Mouse (Mus musculus) forebrain, embryonic 16.5 days (tissue): ENCODE measurements around the gene Tada2b. TPM values are rescaled to one million over a fixed set of nuclear protein-coding genes. Genes with fewer than 3 reads are reported as not detected.

Experiments
- ATAC-seq: fragments of 200-750 bp; cut with Nextera tagmentation; 2 replicates; pipeline ENCODE4 v1.8.0; 2017; ENCODE audit warnings: mild to moderate bottlenecking, moderate library complexity
- H3K27ac ChIP-seq: fragments of 300-500 bp; sonication (generic); 2 replicates; pipeline ENCODE4 v1.5.1; 2014; ENCODE audit warnings: low read length, control low read depth
- H3K27me3 ChIP-seq: fragments of 300-500 bp; sonication (generic); replicated peaks from 2 replicates; pipeline ENCODE4 v1.6.1; 2014; ENCODE audit warnings: low read length; ENCODE audit not compliant: control insufficient read depth, insufficient read depth
- H3K36me3 ChIP-seq: fragments of 300-500 bp; sonication (generic); 2 replicates; pipeline ENCODE4 v1.6.1; 2014; ENCODE audit not compliant: control insufficient read depth, insufficient read depth
- H3K4me1 ChIP-seq: fragments of 300-500 bp; sonication (generic); replicated peaks from 2 replicates; pipeline ENCODE4 v1.6.1; 2014; ENCODE audit warnings: low read length; ENCODE audit not compliant: control insufficient read depth, insufficient read depth
- H3K4me2 ChIP-seq: fragments of 300-500 bp; sonication (generic); 2 replicates; pipeline ENCODE4 v1.6.1; 2014; ENCODE audit warnings: mild to moderate bottlenecking, low read length, control low read depth
- H3K4me3 ChIP-seq: fragments of 300-500 bp; sonication (generic); replicated peaks from 2 replicates; pipeline ENCODE4 v1.5.1; 2014; ENCODE audit warnings: mild to moderate bottlenecking, low read length, control low read depth
- H3K9ac ChIP-seq: fragments of 300-500 bp; sonication (generic); replicated peaks from 2 replicates; pipeline ENCODE4 v1.6.1; 2014; ENCODE audit warnings: low read depth, low read length, control low read depth
- H3K9me3 ChIP-seq: fragments of 300-500 bp; sonication (generic); 2 replicates; pipeline ENCODE4 v1.6.1; 2016; ENCODE audit warnings: low read length; ENCODE audit not compliant: control insufficient read depth
- WGBS: fragments of 180-500 bp; shearing (Covaris S2); extraction: QIAGEN DNeasy Blood & Tissue Kit; methylation state at CpG from one replicate; pipeline ENCODE4 v1.1.7; 2014; 5-methylcytosine and 5-hydroxymethylcytosine counted together
- polyA plus RNA-seq: library from polyadenylated mRNA; unstranded; fragments of >200 nt; fragmentation: Nextera tagmentation; extraction: Ambion mirVana; gene quantifications from 2 replicates; pipeline ENCODE4 v1.2.1, GENCODE M21; 2015

Tada2b gene
- polyA plus RNA-seq, 1 experiment from 2014 or later = 3.0 TPM

DNA sequence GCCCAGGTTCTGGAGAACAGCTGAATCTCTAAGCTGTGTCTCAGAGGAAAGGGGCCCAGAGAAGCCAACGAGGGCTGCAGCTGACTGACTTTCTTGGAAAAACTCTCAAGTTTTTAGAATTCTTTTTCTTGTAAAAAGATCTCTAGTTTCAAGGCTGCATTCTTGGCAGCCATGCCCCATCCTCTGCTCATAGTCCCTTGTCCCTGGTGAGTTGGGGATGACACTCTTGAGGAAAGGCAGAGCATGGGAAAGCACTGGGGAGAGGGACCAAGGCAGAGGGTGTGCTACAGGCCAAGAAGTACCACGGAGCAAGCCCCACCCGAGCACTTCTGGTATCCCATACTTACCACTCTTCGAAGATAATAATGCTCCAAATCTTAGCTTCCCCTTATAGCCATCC lies 47.2 kb downstream of the Tada2b start:
- H3K4me2 ChIP-seq = no peak overlapping the region
- H3K9ac ChIP-seq = no peak overlapping the region
- ATAC-seq = no peak
- peaks cover 9% of the 10 kb centered on the region; the same call in 1 of the 2 replicates for H3K4me1 ChIP-seq
- WGBS = 78% methylated on average over 4 of the region's 4 CpGs
- no peak overlapping the region for H3K4me3 ChIP-seq
- H3K27me3 ChIP-seq = no peaks in the 10 kb centered on the region
- H3K9me3 ChIP-seq = no peaks in the 10 kb centered on the region
- no peak overlapping the region for H3K27ac ChIP-seq
- no peaks in the 10 kb centered on the region for H3K36me3 ChIP-seq

DNA sequence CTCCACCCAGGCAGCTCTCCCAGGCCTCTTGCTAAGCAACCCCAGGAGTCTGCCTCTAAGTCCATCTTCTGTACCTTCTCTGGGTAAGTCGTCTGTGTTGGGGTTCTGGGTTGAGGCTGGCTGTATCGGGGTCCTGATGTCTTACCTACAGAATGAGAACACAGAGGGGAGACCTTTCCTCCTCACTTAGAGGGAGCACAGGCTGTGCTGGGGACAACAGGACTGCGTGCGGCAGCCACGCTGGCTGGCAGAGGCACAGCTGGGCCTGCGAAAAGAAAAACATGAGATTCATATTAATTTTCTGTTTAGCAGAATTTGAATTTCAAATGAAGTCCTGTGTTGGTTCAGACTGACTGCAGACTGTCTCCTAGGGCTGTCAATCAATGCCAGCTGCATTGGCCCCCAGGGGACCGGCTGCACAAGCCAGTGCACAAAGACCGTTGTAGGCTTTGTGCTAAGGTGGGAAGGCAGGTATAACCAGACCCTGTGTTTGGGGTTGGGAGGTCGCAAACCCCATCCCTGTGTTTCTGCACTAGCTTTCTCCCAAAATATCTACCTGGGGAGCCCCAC lies 49.6 kb downstream of the Tada2b start:
- Histone ChIP-seq H3K9ac (no peak overlapping the region), H3K36me3 (no peaks in the 10 kb centered on the region), H3K27me3 (no peaks in the 10 kb centered on the region), H3K27ac (peak overlapping the region; percentile 74), H3K4me1 (peaks cover 9% of the 10 kb centered on the region; the same call in 1 of the 2 replicates), H3K4me3 (no peak overlapping the region), H3K9me3 (no peaks in the 10 kb centered on the region), H3K4me2 (no peak overlapping the region)
- WGBS = 48% methylated on average over 9 of the region's 9 CpGs
- ATAC-seq = peak; percentile 87

DNA sequence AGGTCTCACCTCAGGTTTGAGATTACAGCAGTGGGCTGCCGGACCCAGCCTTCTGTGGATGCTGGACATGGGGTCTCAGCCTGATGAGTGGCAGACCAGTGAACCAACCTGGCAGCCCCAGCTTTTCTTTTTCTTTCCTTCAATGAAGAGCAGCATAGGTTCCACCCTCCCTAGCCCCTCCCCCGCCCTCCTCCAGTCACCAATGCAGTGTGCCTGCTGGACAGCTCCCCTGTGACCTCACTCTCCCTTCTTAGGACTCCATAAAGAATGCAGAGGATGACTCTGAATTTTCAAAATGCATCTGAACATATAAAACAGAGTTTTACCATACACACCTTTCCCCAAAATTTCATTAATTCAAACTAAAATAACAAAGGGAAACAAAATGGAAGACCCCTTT lies 52.4 kb downstream of the Tada2b start:
- 55% methylated on average over 2 of the region's 2 CpGs for WGBS
- H3K9ac ChIP-seq = no peak overlapping the region

DNA sequence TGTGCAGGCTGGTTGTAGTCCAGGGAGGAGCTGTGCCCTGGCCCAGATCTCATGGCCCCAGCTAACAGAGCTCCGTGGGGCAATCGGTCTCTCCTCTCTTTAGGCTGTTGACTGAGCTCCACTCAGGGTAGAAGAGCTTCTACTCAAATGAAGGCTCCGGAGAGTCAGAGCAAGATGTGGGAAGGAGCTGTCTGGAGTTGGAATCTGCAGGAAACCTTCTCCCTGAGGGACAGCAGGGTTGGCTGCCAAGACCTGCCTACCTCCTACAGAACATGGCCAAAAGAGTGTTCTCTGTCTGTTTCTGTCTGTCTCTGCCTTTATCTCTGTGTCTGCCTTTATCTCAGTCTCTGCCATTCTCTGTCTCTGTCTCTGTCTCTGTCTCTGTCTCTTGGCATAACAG lies 54.5 kb downstream of the Tada2b start:
- Histone ChIP-seq H3K4me3 (no peak overlapping the region), H3K27me3 (no peaks in the 10 kb centered on the region), H3K36me3 (no peaks in the 10 kb centered on the region), H3K4me2 (no peak overlapping the region), H3K9ac (no peak overlapping the region), H3K4me1 (peaks cover 5% of the 10 kb centered on the region; the same call in 1 of the 2 replicates), H3K27ac (no peak overlapping the region), H3K9me3 (no peaks in the 10 kb centered on the region)
- WGBS = 94% methylated on average over 3 of the region's 3 CpGs
- no peak for ATAC-seq

More for the DNA sequence above, 52.4 kb downstream of the Tada2b start:
- ATAC-seq = no peak
- Histone ChIP-seq H3K4me3 (no peak overlapping the region), H3K9me3 (no peaks in the 10 kb centered on the region), H3K27ac (no peak overlapping the region), H3K36me3 (no peaks in the 10 kb centered on the region), H3K27me3 (no peaks in the 10 kb centered on the region), H3K4me1 (peaks cover 9% of the 10 kb centered on the region; the same call in 1 of the 2 replicates), H3K4me2 (no peak overlapping the region)

DNA sequence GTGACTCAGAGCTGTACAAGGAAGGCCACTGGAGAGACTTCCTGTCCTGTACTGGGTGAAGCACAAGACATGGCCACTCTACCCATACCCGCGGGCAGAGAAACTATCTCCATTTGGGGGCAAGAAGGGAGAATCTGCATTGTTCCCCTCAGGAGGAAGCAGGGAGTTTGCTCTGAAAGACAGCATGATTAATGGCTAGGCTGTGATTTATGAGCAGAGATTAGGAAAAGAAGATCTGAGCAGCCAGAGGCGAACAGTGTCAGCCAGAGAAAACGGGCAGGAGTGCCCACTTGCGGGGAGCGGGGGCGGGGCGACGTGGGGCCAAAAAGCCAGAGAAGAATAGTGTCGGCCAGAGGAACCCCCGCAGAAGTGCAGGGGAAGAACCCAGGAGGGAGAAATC lies 56.3 kb downstream of the Tada2b start:
- Histone ChIP-seq H3K9me3 (no peaks in the 10 kb centered on the region), H3K4me3 (no peak overlapping the region), H3K4me2 (no peak overlapping the region), H3K9ac (no peak overlapping the region), H3K4me1 (no peaks in the 10 kb centered on the region; the same call in 1 of the 2 replicates), H3K27me3 (no peaks in the 10 kb centered on the region), H3K36me3 (no peaks in the 10 kb centered on the region), H3K27ac (no peak overlapping the region)
- ATAC-seq = no peak
- 55% methylated on average over 11 of the region's 11 CpGs for WGBS

DNA sequence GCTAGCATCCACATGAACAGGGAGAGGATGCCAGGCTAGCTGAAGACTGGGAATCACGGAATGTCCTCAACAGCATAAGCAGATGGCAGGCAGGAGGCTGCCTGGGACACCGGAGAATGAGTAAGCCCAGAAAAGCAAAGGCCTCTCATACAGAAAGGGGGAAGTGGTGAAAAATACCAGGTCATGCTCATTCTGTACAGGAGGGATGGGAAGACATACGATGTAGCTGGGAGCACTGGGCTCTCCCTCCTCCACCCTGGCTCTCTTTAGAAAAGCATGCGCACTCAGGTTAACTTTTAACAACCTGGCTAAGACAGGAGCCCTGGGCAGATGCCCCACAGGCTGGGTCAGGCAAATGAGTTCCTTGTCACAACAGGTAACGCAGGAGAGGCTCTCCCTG lies 57.7 kb downstream of the Tada2b start:
- no peak overlapping the region for H3K4me2 ChIP-seq
- WGBS = 80% methylated on average over 5 of the region's 5 CpGs
- no peak overlapping the region for H3K27ac ChIP-seq
- no peaks in the 10 kb centered on the region; the same call in 1 of the 2 replicates for H3K4me1 ChIP-seq
- H3K9me3 ChIP-seq = no peaks in the 10 kb centered on the region
- no peak overlapping the region for H3K4me3 ChIP-seq
- ATAC-seq = no peak
- no peak overlapping the region for H3K9ac ChIP-seq
- no peaks in the 10 kb centered on the region for H3K36me3 ChIP-seq
- no peaks in the 10 kb centered on the region for H3K27me3 ChIP-seq

DNA sequence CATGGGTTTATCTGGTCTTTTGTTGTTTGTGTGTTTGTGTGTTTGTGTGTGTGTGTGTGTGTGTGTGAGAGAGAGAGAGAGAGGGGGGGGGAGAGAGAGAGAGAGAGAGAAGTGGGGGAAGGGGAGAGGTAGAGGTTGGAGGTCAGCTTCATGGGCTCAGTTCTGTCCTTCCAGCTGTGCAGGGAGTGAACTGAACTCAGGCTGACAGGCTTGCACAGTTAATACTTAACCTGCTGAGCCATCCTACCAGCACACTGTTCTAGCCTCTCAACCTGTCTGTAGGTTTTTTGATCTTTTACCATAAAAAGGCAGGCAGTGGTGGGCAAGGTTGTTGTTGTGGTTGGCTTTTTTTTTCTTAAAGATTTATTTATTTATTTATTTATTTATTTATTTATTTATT lies 59.4 kb downstream of the Tada2b start:
- no peak for ATAC-seq
- H3K36me3 ChIP-seq = no peaks in the 10 kb centered on the region
- no peaks in the 10 kb centered on the region for H3K27me3 ChIP-seq
- H3K4me1 ChIP-seq = no peaks in the 10 kb centered on the region
- H3K27ac ChIP-seq = no peak overlapping the region
- no peak overlapping the region for H3K9ac ChIP-seq
- H3K4me3 ChIP-seq = no peak overlapping the region
- no peak overlapping the region for H3K4me2 ChIP-seq
- no peaks in the 10 kb centered on the region for H3K9me3 ChIP-seq

Other genes with a start within 250 kb of the Tada2b start
- gene Sorcs2, start 86.1 kb downstream of the Tada2b start, polyA plus RNA-seq = 5.5 and 7.0 TPM in 2 replicates
- gene Grpel1, start 19.3 kb downstream of the Tada2b start, polyA plus RNA-seq = 44.1 TPM in 2 replicates
- gene Ccdc96, start 303 bp upstream of the Tada2b start, polyA plus RNA-seq = 3.0 and 3.4 TPM in 2 replicates
- gene Tbc1d14, start 109.0 kb upstream of the Tada2b start, polyA plus RNA-seq = 118 and 123 TPM in 2 replicates
- 35.9 and 39.9 TPM in 2 replicates for gene D5Ertd579e, start 211.7 kb upstream of the Tada2b start, polyA plus RNA-seq